Mouse (Mus musculus): Measurements from ENCODE around the gene Nudt3. TPM values are rescaled to one million over a fixed set of nuclear protein-coding genes. Genes with fewer than 3 reads are reported as not detected.
"Not testable (repeated sequence)": the region's sequence is repeated elsewhere in the genome, so short reads cannot be mapped to it uniquely, and the experiment has no call there.

Nudt3 gene
- polyA plus RNA-seq (2012; rRNA removed) = 51.3 and 66.3 TPM in 2 replicates

DNA sequence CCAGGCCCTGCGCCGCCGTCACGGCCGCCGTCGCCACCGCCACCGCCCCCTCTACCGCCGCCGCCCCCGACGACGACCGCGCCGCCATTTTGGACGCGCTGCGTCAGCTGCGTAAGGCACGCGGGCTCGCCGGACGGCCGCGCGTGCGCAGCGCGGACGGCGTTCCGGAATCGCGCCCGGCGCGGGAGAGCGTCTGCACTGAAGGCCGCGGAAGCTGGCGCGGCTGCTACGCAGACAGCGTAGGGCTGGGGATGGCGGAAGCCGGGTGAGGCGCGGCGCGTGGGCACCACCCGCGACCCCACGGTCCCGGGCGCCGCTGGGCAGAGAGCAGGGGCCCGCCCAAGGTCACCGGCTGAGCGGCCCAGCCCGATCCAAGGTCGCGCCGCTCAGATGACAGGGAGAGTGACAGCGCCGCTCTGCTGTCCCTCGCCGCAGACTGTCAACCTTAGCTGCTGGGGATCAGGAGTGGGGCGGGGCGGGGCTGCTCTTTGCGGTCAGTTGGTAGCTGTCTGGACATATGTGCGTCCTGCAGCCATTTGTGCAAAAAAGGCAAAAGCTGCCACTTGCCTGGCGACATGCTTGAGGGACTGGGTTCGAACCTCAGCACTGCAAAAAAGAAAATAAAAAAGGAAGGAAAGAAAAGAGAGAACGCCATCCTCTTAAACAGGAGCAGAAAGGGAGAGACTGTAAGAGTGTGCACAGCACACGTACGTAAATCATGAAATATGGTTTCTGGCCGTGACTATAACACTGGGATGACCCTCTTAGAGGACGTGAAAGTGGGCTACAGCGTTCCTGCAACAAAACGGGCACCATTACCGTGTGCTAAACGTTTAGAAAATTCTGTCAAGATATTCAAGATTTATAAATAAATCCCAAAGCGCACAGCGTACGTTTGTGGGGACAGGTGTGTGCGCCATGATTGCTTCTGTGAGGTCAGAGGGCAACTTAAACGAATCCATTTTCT is at the start of gene Nudt3:
Gene Nudt3, minus strand, starts transcription at position 136 of the 967 bp plus-strand sequence.
- no peak for DNase-seq (ENCODE audit: low read depth)

DNA sequence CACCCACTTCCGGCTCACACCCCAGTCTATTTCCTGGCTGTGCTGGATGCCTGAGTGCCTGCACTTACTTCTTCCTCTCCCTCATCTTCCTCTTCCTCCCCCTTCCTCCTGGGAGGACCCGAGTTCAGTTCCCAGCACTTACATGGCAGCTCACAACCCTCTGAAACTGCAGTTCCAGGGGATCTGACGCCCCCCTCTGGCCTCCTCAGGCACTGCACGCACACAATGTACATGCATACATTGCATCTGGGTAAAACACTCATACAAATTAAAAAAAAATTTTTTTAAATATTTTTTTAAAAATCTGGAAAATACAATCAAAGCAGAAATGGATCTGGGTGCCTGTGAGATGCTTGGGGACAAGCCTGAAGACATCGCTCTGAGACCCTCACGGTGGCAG is 48.4 kb upstream of the Nudt3 start:
- DNase-seq (ENCODE audit: low read depth) = no peak

DNA sequence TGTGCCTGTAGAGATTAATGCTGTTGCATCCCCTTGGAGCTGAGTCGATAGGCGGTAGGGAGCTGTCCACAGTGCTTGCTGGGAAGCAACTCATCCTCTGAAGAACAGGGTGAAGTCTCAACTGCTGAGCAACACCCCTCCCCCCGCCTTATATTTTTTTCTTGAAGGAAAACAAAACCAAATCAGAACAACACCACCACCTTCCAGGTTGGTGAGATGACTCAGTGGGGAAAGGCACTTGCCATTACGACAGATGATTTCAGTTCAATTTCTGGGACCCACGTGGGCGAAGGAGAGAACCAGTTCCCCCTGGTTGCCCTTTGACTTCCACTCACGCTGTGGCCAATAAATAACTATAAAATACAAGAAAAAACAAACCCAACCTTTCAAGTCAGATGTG is 35.5 kb upstream of the Nudt3 start:
- DNase-seq (ENCODE audit: low read depth) = no peak

DNA sequence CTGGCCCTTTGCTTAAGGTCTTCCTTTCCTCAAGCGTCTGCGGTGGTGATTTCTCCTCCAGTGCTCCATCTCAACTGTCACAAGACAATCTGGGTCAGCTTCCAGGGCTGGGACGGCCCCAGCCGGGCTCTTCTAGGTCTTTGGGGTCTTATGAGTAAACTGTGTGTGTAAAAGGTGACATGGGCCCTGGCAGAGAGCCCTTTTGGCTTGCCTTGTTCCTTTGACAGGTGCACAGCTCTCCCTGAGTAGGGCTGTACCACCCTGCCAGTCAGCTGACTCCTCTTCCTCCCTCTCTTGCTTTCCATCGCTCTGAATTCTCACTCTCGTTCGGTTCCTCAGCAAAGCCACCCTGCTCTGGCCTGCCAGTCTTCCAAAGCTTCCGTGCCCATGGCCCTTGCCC is 33.8 kb upstream of the Nudt3 start:
- DNase-seq (ENCODE audit: low read depth) = no peak

DNA sequence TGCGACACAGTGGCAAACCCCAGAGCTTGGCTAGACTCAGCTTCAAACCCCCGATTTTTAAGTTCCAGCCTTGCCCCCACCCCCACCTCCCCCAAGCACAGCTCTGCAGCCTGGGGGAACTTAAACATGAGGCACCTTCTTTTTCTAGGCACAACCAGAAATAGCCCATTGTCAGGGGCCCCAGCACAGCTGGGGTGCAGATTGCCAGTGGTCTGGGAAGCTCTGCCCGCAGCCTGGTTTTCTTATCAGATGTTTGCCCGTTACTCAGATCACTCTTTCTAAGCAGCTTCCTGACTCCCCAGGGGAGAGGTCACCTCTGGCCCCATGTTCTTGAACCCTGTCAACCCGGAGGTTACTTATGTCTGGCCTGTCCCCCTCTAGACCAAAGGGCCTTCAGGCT is 33.1 kb upstream of the Nudt3 start:
- DNase-seq (ENCODE audit: low read depth) = no peak

DNA sequence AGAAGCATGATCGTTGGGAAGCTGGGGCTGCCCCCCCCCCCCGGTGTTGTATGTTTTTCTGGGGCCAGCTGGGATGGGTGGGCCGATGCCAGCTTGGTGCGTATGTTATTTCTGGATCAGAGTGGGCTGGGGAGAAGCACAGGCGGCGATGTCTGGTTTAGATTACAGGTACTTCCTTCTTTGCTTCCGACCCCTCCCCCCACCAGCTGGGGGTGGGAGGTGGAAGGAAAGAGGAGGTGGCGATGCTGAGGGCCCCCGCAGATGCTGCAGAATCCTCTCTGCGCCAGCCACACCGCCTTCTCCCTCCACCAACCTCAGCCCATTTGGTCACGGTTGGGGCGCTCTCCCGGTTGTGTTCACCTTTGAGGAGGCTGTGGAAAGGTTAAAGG is 32.7 kb upstream of the Nudt3 start:
- DNase-seq (ENCODE audit: low read depth) = no peak

DNA sequence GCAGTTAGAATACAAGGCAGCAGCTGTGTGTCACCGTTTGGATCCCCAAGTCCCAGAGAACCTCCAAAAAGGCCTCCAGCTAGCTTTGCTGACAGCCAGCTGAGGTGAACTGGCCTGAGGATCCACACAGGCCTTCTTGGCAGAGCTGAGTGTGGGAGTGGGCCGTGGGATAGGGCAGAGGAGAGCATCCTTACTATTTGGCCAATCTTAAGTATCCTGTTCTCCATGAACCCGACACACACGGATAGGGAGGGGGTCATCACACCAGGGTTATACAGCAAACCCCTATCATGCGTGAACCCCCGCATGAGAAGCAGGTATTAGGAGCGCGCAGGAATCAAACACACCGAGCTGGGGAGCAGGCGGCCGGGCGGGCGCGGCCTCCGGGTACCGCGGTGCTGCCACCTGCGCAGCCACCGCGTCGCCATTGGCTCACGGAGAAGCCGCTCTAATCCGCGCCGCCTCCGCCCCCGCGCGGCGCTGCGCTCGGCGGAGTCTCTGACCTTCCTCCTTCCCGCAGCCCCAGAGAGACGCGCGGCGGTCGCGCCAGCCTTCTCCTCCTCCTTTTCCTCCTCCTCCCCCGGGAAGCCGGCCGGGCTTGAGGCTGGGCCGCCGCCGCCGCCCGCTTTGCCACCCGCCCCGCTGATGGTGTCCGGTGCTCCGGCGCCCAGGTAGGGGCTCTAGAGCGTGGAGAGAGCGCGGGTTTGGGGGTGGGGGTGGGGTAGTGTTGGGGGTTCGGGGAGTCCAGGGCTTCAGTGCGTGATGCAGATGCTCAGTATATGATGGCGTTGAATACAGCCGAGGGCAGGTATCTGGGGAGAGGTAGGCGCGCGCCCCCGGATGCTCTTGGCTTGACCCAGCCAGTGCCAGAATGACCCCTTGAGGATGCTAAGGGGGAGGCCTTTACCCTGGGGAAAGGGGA is 32.1 kb upstream of the Nudt3 start, which contains the start of gene Pacsin1:
Gene Pacsin1, plus strand, starts transcription at position 421 of the 922 bp plus-strand sequence.
- DNase-seq (ENCODE audit: low read depth) = no peak

DNA sequence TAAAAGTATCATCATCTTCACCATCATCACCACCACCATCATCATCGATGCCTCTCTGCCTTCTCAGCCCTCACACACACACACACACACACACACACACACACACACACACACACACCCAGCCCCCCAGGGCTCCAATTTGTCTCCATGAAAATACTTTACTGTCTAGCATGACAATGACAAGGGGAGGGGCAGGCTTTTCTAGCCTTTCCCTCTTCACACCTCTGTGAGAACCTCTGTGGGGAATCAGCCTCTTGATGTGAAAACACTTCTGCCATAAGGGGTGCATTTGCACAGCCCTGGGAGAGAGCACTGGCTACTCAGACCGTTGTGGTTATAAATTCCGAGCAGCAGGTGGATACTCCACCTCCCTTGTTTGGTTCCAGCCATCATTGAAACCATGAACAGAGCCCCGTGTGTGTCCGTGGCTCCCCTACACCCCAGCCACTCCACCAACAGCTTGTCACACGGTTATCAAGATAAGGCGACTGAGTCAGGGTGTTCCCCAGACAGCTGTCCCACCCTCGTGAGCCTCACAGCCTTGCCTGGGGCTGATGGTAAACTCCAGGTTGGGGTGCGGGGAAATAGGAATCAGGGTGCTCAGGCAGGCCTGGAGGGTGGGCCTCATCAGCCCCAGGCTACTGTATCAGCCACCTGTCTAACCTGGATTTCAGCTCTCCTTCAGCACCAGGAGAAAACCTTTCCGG is 30.1 kb upstream of the Nudt3 start:
- DNase-seq (ENCODE audit: low read depth) = no peak

DNA sequence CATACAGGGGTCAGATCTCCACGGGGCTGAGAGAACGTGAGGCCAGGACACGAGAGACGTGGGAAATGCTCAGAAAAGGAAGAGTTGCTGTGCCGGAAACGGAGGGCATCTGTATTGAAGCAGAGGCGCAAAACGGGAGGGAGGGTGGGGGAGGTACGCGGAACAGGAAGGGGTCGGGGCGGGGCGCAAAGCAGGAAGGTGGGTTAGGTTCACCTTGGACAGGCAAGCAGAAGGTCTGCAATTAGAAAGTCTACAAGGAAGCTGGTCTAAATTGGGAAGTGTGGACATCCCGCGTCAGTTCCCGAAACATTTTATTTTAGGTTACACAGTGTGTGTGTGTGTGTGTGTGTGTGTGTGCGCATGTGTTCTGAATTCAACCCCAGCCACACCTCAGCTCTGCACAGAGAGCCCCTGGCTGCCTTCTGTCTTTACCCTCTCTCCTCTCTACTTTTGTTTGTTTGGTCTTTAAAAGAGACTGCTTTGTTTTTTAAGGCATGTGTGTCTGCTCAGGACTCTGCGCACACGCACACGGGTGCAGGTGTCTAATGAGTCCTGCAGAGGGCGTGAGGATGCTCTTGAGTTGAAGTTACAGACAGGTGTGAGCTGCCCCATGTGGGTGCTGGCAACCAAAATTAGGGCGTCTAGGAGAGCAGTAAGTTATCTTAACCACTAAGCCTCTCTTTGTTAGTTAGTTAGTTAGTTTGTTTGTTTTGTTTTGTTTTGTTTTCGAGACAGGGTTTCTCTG is 28.9 kb upstream of the Nudt3 start:
- no peak for DNase-seq (ENCODE audit: low read depth)

DNA sequence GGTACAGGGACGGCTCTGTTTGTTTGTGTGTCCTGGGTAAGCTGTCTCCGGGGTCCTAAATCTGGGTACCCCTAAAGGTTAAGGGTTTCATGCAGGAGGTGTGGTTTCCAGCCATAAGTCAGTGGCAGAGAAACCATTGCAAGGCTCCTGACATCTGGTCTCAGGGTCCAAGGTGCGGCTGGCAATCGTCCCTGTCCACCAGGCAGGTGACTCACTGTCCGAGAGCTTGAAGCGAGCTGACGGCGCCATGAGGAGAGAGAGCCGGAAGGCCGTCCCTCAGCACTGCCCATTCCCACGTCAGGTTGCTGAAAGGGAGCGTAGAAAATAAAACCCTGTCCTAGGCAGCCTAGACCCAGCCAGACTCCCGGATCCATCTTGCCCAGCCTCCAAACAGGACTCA is 27.3 kb upstream of the Nudt3 start:
- DNase-seq (ENCODE audit: low read depth) = no peak

DNA sequence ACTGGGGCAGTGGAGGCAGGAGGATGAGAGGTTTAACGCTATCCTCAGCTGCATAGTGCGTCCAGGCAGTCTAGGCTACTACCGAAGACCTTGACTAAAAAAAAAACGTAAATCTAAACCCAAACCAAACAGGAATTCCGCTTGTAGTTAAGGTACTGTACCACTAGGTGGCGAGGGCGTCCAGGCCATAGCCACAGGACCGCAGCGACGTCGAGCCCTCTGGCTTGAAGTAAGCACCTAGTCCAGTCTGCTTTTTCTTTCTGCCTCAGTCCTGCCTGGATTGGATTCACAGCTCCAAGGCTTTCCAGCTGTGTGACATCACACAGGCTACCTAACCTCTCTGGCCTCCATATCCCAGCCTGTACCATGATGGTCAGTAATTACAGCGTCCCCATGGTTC is 26.9 kb upstream of the Nudt3 start:
- DNase-seq (ENCODE audit: low read depth) = no peak

DNA sequence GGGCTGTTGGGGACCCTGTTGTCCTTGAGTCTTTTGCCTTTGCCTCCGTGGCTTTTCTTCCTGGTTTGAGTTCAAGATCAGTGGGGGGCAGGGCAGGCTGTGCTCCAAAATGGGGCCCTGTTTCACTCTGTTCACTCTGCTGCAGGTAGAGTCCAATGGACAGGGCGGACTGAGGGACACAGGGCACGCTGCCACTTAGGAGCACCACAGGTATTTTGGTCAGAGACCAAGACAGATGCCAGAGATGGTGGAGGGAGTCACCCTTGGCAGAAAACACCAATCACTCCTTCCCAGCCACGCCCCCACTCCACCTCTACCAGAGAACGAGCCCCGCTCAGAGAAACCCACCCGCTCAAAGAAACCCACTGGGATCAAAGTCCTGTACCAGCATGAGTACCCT is 22.5 kb upstream of the Nudt3 start:
- DNase-seq (ENCODE audit: low read depth) = no peak

DNA sequence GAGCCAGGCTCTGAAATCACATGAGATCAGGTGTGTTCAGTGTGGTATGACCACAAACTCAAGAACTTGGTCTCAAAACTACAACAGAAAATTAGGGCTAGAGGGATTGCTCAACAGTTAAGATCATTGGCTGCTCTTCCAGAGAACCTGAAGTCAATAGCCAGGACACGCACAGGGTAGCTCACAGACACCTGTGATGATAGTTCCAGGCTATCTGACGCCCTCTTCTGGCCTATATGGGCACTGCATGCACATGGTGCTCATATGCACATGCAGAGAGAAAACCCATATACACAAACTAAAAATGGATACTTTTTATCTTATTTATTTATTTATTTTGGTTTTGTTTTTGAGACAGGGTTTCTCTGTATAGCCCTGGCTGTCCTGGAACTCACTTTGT is 21.3 kb upstream of the Nudt3 start:
- no peak for DNase-seq (ENCODE audit: low read depth)

DNA sequence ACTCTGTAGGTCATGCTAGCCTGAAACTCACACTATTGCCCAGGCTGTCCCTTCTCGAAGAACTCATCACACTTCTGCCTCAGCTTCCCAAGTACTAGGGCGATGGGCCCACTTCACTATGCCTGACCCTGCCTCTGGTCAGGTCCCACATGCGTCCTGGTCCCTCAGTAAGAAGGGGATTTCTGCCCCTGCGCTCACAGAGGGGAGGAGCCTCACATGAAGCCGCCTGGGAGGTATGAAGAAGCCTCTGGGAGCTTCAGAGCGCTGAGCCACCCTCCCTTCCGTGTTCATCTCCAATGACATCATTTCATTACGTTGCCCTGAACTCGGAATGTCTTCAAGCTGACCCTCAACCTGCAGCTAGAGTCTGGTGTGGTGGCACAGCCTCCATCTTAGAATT is 20.5 kb upstream of the Nudt3 start:
- DNase-seq (ENCODE audit: low read depth) = no peak

DNA sequence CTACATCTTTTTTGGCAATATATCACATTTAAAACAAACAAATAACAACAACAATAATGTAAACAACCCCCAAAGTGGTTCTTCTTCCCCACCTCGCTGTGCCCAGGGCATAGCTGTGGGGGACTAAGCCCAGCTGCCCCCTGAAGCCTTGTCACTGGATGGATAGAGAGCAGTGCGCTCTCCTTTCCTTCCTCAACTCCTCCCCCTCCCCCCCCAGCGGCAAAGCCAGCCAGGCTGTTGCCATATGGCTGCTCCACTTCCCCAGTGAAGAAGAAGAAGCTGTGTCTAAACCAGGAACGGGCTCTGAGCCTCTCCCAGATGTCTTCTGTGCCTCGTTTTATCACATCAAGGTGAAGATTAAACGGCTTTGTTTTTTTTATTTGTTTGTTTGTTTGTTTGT is 19.8 kb upstream of the Nudt3 start:
- DNase-seq (ENCODE audit: low read depth) = no peak

DNA sequence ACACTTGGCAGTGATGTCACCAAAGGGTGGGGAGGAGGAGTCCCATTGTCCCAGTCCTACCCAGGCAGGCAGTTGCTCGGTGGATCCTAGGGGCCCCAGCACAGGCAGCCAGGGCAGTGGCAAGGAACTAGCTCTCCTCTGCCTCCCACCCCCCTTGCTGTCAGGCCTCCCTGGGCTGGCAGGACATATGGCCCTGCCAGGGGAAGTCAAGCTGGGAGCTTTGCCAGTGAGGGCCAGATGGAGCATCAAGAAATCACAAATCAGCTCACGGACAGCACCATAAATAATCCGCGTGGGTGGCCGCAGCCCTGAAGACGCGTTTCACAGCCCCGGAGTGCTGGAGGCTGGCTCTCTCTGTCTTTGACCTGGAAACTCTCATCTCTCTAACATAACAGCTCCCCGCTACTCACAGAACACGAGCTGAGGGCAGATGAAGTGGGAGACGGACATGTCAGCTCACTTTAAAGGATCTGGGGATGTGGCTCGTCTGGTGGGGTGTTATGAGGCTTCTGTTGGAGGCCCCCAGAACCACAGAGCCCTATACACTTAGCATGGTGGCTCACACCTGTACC is 19.3 kb upstream of the Nudt3 start:
- no peak for DNase-seq (ENCODE audit: low read depth)

DNA sequence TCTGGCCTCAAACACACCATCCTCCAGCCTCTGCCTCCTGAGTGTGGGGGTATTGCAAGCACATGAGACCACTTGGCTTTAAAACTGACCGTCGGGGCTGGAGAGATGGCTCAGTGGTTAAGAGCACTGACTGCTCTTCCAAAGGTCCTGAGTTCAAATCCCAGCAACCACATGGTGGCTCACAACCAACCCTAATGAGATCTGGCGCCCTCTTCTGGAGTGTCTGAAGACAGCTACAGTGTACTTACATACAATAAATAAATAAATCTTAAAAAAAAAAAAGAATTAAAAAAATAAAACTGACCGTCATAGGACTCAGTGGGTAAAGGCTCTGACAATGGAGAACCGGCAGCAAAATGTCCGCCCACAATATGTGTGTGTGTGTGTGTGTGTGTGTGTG is 16.6 kb upstream of the Nudt3 start:
- not testable (repeated sequence) for DNase-seq (ENCODE audit: low read depth)

DNA sequence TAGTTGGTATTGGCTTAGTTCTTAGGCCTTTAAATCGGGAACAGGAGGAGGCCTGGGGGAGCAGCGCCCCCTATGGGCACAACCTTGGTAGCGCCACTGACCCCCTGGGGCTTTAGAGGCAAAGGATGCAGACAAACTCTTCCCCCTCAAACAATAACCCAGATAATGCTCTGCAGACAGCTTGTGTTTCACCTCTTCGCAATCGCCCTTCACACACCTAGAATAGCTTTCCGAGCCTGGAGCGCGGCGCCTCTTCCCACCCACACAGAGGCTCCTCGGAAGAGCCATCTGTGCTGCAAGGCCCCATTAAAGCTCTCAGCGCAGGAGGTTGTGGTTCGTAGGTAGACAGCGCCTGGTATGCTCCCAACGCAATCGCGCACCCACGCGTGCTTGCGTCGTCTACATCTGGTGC is 15.6 kb upstream of the Nudt3 start:
- no peak for DNase-seq (ENCODE audit: low read depth)

DNA sequence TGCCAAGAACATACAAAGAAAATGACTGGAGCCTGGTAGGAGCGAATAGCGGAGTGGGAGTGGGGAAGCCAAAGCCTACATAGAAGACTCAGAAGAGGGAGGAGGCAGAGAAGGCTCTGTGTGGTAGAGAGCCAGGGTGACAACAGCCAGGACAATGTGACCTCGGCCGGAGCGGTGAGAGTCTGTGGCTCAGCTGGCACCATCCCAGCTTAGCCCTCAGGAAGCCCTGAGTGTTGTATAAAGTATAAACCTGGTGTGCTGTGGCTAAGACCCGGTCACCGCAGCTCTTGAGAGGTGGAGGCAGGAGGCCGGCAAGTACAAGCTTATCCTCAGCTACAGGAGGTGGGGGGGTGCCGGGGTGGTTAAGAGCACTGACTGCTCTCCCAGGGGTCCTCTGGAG is 14.0 kb upstream of the Nudt3 start:
- DNase-seq (ENCODE audit: low read depth) = no peak

DNA sequence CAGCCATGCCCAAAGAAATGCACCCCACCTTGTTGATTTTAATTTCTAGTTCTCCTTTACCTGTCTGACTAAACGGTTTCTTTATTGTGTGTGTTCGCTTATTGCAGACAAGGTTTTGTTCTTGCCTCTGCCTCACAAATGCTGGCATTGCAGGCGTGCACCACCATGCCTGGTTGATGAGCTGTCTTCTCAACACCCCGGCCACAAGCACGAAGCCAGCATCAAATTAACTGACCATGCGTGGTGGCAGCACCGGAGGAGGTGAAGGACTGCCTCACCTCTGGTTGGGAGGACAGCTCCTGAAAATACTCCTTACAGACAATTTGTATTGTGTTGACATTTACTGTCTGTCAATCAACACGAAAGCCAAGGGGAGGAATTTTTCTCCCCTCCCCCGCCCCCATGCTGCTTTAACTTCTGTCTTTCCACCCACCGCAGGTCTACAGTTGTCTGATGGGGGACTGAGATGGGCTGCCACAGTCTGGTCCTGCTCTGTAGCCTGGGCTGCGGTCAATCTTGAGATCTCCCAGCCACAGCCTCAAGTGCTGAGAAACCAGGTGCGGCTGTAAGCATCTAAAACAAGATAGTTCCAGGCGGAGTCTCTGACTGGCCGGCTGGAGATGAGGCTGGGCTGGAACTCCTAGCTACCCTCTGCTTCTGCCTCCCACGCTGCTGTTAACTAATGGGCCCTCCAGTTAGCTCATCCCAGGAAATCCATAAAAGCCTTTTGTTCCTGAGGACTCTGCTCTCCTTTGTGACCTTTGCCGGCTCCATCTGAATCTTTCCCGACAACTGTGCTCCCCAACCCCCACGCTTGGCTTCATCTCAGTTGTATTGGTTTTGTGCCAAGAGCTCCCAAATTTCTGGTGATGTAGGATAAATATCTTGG is 13.1 kb upstream of the Nudt3 start, which contains the start of gene Rps10:
Gene Rps10, minus strand, starts transcription at position 538 of the 889 bp plus-strand sequence.
- DNase-seq (ENCODE audit: low read depth) = no peak
